Mouse (Mus musculus) CD4-positive, CD25-positive, alpha-beta regulatory T cell, adult 4 months (primary cell): ENCODE results near the gene Cecr2. TPM values are rescaled to one million over a fixed set of nuclear protein-coding genes. Genes with fewer than 3 reads are reported as not detected.
A peak's percentile ranks its signal among the peaks of the same experiment; 100 is the strongest.

Source experiments
- ATAC-seq: one replicate; pipeline ENCODE4 v1.8.0; 2017
- polyA plus RNA-seq, 2 experiments: library from polyadenylated mRNA; unstranded; fragments of 100-300 nt; shearing (Covaris generic); gene quantifications; one replicate each; pipeline ENCODE4 v1.2.1; 2017

Gene Cecr2
- polyA plus RNA-seq, 2 experiments from 2014 or later, result 0.29 to 0.51 TPM

GRCm38 (mm10) chr6:120667911-120668310, 1.7 kb downstream of the Cecr2 start:
- ATAC-seq, result no peak

- peak; percentile 41 for ATAC-seq
Measured at GRCm38 (mm10) chr6:120674121-120674520, 8.0 kb downstream of the Cecr2 start.

DNA sequence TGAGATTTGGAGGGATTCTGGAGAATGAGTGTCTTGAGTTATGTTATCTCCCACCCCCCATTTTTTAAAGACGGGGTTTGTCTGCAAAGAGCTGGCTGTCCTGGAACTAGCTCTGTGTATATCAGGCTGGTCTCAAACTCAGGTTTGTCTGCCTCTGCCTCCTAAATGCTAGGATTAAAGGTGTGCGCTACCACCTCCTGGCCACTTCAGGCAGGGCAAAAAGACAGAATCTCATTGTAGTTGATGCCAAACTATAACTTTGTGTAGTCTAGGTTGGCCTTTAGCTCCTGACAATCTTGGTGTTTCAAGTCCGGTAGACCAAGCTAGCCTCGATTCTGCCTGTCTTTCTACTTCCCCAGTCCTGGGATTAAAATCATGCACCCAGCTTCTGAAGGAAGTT, 8.7 kb downstream of the Cecr2 start:
- no peak for ATAC-seq

DNA sequence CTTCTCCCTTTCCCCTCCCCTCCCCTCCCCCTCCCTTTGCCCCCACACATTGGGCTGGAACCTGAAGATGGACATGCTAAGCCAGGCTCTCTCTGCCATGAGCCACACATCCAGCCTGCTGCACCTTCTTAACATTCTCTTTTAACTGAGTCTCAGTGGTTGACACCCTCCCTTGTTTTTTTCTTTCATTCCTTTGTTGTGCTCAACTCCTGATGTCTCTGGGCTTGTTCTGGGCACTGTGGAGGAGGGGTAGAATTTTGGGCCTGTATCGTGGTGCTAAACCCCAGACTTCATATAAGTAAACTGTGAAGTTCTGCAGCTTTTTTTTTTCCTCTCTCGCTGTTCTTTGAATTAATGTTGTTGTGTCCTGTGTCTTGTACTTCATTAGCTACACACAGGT, 9.8 kb downstream of the Cecr2 start:
- ATAC-seq, result no peak

DNA sequence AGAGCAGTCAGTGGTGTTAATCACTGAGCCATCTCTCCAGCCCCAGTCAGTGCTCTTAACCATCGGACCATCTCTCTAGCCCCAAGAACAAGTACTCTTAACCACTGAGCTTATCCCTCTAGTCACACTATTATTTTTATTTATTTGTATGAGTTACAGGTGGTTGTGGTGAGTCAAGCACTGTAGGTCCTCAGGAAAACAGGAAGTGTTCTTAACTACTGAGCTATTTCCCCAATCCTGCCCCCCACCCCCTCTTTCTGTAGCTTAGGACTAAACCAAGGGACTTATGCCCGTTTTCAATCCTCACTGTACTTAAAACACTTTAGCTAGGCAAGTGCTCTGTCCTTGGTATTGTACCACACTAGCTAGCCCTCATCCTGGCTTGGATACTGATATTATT, 17.2 kb downstream of the Cecr2 start:
- ATAC-seq, result no peak

DNA sequence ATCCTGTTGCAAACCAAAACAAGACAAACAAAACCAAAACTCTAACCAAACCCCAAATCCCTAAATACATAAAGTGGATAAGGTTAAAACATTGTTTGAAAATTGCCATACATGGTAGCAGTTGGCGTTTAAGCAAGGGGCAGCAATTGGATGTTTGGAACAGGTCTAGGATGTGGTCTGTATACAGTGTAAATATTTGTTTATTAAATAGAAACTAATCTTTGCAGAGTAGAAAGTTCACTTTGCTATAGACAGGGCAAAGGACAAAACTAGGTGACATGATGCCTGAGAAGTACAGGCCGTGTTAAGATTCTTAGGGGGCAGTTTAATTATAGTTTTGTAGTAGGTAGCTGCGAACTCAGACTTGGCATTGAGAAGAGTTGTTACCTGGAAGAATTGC, 18.6 kb downstream of the Cecr2 start:
- ATAC-seq, result no peak

- ATAC-seq, result no peak
Measured at GRCm38 (mm10) chr6:120686872-120687650, 20.9 kb downstream of the Cecr2 start.

DNA sequence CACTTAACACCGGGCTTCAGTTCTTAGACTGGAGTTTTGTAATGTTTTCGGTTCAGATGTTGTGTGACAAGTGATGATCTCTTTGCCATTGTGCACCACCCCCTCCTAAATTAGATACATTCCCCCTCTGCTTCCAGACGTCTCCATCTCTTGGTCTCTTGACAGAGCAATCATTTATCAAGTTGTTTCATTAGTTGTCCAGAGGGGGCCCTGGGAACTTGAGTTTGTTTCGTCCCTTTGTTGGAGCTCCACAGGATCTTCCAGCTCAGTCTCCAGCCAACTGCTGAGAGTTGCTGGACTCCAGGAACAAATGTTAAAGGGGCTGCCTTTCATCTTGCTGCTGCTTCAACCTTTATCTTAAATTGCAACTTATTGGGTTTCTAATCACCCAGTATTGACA, 34.1 kb downstream of the Cecr2 start:
- ATAC-seq, result no peak

DNA sequence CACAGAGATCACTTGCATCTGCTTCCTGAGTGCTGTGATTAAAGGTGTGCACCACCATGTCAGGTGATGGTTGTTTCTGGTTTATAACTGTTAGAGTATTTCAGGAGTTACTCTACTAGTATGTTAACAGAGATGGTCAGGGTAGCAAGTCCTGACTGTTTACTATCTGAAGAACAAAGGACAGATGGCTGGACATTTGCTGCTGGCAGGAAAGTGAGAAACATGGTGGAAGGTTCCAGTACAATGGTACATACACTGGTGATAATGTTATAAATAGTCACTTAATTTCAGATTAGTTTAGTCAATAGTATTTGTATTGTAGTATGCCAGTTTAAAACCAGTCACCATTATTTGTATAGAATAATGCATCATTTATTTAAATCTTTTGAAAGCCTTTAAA, 38.2 kb downstream of the Cecr2 start:
- no peak for ATAC-seq

GRCm38 (mm10) chr6:120708759-120709158, 42.6 kb downstream of the Cecr2 start:
- no peak for ATAC-seq

DNA sequence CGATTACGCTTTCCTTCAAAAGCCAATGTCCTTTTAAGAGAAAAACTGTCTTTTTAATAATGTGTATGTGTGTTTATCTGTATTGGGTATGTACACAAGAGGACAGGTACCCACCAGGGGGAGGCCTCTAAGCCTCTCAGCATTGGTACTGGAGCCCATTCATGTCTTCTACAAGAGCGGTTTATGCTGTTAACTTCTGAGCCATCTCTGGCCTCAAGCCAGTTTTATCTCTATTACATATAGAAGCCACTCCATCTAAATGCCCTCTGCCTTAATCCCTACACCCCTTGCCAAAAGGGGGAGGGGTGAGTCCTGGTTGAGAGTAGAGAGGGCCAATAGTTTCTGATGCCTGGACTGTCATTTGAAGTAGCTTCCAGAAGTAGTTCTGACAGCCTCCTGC, 48.6 kb downstream of the Cecr2 start:
- no peak for ATAC-seq

DNA sequence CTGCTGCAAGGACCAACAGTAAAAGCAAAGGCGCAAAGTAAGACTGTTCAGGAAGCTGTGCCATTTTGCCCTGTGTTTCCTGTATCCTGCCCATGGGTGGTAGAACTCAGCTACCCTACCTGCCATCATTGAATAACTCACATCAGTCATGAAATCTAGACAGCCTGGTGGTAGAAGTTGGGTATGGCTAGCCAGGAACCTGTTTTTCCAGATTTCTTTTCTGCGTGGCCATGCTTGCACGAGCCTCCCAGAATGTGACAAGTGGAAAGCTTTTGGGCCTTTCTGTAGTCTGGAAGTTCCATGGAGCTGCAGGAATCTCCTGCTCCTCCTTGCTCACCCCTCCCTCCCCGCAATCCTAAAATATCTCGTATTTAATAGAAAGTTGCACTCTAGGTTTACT, 49.1 kb downstream of the Cecr2 start:
- ATAC-seq, result no peak

GRCm38 (mm10) chr6:120715851-120716250, 49.7 kb downstream of the Cecr2 start:
- no peak for ATAC-seq

DNA sequence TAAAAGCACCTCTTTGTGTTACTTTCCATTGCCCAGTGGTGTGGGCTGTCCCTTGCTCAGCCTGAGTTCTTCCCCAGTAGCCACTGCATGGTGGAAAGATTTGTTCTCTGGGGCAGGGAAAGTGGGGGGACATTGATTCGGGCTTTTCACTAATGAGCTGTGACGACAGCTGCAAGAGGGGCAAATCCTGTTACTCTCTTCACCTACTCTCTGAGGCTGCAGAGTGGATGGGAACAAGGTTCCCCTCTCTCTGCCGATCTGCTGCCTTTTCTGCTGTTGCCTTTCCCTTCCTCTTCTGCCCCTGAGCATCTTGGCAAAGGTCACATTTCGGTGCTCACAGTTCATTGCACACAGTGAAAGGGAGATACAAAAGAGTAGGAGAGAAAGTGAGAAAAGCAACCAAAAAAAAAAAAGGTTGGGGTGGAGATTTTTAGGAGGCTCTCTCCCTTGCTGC, 50.4 kb downstream of the Cecr2 start:
- ATAC-seq, result no peak

- no peak for ATAC-seq
Measured at GRCm38 (mm10) chr6:120725986-120726385, 59.8 kb downstream of the Cecr2 start.

DNA sequence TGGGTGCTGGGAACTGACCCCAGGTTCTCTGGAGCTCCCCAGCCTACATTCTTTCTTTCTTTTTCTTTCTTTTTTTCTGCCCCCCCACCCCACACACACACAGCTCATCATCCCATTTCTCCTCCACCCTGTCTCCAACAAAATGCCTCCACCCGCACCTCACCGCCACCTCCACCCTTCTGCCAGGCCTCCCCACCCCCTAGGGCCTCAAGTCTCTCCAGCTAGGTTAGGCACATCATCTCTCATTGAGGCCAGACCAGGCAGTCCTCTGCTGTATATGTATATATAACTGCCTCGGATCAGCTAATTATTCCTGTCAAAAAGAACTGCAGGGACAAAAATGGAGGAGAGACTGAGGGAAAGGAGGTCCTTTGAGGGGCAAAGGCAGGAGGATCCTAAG, 69.8 kb downstream of the Cecr2 start:
- ATAC-seq, result no peak

DNA sequence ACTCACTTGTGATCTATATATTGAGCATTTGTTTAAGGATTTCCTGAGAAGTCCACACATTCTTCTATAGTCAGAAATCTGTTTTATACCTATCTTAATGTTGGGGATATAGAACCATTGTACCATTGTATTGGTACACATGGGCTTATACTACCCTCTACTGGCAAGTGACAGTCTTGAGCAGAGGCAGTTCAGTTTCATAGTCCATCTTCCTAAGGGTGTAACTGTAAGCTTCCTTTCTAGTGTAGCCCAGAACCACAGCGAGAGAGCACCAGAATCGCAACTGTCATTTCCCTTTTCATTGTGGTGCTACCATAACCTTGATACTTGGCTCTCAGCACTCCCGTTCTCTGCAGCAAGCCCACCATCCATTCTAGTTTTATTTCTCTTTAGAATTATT, 70.4 kb downstream of the Cecr2 start:
- peak; percentile 77 for ATAC-seq

- ATAC-seq, result no peak
Measured at GRCm38 (mm10) chr6:120743130-120743529, 77.0 kb downstream of the Cecr2 start.

- ATAC-seq, result no peak
Measured at GRCm38 (mm10) chr6:120744266-120744665, 78.1 kb downstream of the Cecr2 start.

- no peak for ATAC-seq
Measured at GRCm38 (mm10) chr6:120746416-120746815, 80.2 kb downstream of the Cecr2 start.

GRCm38 (mm10) chr6:120761151-120761550, 95.0 kb downstream of the Cecr2 start:
- no peak for ATAC-seq

- ATAC-seq, result no peak
Measured at GRCm38 (mm10) chr6:120769972-120770371, 103.8 kb downstream of the Cecr2 start.

GRCm38 (mm10) chr6:120771366-120771765, 105.2 kb downstream of the Cecr2 start:
- no peak for ATAC-seq

DNA sequence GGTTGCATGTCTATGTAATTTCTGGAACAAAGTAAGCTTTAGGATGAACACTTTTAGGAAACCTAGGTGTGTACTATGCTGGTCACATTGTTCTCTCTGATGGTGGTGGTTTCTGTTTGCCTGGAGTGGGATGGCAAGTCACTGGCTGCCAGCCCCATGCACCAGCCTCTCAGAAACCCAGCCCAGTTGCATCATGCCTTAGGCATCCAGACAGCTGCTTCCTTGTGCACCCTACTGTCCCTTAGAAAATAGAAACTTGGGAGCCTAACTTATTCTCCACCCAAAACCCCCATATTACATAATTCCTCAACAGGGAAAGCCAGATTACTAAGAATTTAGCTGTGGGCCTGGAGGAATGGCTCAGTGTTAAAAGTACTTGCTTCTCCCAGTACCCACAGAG, 105.9 kb downstream of the Cecr2 start:
- no peak for ATAC-seq

DNA sequence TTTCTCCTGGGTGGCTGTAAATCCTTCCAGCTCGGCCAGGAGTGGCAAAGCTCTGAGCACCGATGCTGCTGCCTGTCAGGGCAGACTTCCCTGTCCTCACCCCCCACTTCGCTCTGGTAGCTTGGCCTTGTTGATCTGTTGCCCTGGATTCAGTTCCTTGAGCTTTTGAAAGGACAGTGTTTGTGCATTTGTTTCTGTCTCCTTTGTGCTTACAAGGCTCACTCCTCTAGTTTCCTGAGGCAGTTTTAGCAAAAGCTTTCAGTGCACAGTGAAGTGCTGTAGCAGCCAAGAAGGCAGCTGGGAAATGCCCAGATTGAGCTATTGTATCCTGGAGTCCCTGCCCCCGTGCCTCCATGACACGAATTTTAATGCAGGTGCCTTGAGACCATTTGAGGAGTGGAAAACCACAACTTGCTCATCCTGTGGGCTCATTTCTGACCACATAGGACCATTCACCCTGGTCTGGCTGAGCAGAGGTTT, 107.0 kb downstream of the Cecr2 start, which contains the start of gene Slc25a18:
TSS of gene Slc25a18 (plus strand) at position 430 of the 480 bp plus-strand sequence.
- ATAC-seq, result no peak
